Mouse (Mus musculus): ENCODE results near the gene Det1.

- TF ChIP-seq POLR2A (IDR thresholded peaks at IDR 0.05; ENCODE audit: control insufficient read depth in 1 of 2, insufficient read depth in 1 of 2, low read depth in 1 of 2, low read length in 2 of 2, poor library complexity in 1 of 2), result no peak
- no peak for TF ChIP-seq CTCF (IDR thresholded peaks at IDR 0.05 in 2 of 3, conservative IDR thresholded peaks at IDR 0.05 in 1 of 3; ENCODE audit: control insufficient read depth in 1 of 3, insufficient read depth in 1 of 3, low read depth in 2 of 3, low read length in 3 of 3, poor library complexity in 1 of 3, severe bottlenecking in 1 of 3)
- no peak for TF ChIP-seq ZNF384 (IDR thresholded peaks at IDR 0.05; ENCODE audit: low read depth, low read length)
- no peak for TF ChIP-seq MYB (IDR thresholded peaks at IDR 0.05; ENCODE audit: low read depth, low read length)
- TF ChIP-seq NELFE (IDR thresholded peaks at IDR 0.05; ENCODE audit: low read depth, low read length), result no peak
- no peak for TF ChIP-seq GABPA (IDR thresholded peaks at IDR 0.05; ENCODE audit: low read depth, low read length)
Measured at GRCm38 (mm10) chr7:78846066-78846716, 872 bp downstream of the Det1 start.

All from MEL (cell line).